Mouse (Mus musculus) layer of hippocampus, postnatal 14 days (tissue): ENCODE measurements around the gene Ric1. TPM values are rescaled to one million over a fixed set of nuclear protein-coding genes. Genes with fewer than 3 reads are reported as not detected.
A peak's percentile ranks its signal among the peaks of the same experiment; 100 is the strongest.
"Not testable (repeated sequence)": the region's sequence is repeated elsewhere in the genome, so short reads cannot be mapped to it uniquely, and the experiment has no call there.

ENCODE experiments used
- DNase-seq, 2 experiments: peaks; one replicate each; pipeline ENCODE4 v3.0.0; 2021 to 2022; ENCODE audit warnings: low spot score in 2 of 2, mixed read lengths in 1 of 2
- total RNA-seq, 2 experiments: library from RNA; stranded (reverse); gene quantifications; 2 replicates each; pipeline ENCODE4 v1.2.3; 2021

Gene Ric1
- total RNA-seq, 2 experiments from 2014 or later: 45.4 to 46.1 TPM

DNA sequence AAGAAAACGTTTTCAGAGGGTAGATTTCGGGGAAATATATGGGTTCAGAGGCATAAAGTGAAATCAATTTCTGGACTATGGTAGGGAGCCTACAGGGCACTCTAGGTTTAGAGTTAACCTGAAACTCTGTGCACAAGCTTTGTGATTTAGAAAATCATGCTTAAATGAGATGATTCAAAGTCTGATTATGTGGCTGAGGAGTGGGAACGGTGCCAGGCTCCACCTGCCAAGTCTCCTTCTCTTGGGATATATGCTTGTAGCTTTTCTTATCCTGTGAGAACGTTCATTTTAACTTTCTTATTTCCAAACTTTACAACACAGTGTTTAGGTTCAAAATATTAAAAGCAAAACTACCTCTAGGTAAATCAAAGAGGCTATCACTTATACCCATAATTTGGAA, 2.5 kb downstream of the Ric1 start:
- no peak for DNase-seq

GRCm38 (mm10) chr19:29525588-29525987, 3.5 kb downstream of the Ric1 start:
- DNase-seq: not testable (repeated sequence)

DNA sequence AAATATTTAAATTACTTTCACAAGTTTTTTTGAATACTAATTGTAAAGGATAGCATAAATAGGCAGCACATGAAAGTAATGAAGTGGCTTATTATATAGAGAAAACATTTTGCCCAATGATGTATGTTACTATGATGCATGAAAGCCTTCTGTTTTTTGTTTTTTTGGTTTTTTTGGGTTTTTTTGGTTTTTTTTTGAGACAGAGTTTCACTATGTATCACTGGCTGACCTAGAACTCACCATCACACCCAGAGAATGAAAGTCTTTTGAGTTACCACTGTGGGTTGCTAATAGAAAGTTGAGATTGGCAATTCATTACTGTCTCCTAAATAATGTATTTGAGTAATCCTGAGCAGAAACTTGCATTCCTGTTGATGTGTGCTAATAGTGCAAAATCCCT, 4.8 kb downstream of the Ric1 start:
- DNase-seq: no peak

GRCm38 (mm10) chr19:29527299-29527698, 5.2 kb downstream of the Ric1 start:
- no peak for DNase-seq

DNA sequence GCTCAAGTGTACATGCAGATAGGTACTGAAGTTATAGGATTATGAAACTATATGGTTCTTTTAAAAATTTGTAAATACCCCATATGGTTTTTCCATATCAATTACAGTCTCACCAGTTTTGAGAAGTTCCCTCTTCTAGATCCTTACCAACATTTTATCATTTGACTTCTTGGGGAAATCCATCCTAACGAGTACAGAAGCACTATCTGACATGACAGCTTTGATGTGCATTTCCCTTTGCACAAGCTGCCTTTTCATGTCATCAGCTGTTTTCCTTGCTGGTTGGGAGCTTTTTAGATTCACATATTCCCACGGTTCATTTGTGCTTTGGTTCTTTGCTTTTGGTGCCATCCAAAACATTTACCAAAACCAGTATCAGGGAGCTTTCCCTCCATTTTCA, 6.5 kb downstream of the Ric1 start:
- DNase-seq: no peak

DNA sequence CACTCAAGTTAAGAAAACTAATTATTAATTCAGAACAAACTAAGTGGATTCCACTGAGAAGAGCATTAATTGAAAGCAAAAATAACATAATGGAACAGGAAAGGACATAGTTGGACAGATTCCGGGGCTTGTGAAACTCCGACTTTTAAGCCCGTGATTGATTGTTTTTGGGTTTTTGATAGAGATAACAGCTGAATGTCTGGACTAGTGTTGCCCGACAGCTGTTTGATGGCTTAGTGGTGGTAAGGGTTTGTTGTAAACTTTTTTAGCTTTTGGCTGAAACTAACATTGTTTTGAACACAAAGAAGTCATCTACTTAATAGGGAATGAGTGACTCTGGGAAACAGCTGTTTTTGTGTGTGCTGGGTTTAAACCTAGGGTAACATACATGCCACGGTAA, 11.9 kb downstream of the Ric1 start:
- no peak for DNase-seq

DNA sequence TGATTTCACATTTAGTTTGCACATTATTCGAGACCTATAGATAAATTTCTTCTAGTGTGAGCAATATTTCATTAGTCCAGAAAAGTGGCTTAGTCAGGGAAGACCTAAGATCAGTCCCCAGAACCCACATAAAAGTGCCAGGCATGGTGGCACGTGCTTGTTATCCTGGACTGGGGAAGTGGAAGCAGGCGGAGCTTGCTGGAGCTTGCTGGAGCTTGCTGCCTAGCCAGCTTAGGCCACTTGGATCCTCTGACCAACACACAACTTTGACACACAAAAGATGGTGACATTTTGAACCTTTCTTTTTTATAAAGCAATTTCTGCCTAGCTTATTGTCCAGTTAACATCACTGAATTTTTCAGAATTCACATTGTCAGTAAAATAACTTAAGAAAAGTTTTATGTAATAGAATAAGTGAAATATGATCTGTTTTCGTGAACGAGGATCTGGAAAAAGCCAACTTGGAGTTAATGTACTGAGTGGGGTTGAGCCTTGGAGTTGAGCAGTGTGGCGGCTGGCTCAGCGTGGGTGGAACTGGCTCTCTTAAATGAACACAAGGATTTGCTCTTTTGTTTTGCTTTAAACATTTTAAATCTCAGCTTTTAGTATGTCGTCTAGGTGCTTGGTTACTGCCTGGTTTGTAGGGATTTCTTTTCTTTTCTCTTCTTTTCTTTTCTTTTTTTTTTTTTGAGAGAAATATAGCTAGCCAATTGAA, 20.3 kb downstream of the Ric1 start:
- no peak for DNase-seq

DNA sequence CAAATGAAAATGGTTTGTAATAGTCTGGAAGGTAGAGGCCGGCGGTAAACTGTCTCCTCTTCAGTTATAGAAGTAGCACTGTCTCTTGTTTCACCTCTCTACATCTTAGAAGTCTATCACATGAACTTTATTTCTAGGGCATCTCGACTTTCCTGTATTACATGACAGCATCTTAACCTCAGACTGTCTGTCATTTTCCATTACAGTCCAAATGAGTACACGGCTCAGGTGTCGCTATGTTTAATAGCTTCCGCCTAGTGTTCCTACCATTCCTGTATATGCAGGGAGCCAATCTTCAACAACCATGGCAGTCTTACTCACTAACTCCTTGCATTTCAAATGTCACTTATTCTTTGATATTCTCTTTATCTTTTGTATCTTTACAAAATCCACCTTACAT, 21.9 kb downstream of the Ric1 start:
- DNase-seq: no peak

DNA sequence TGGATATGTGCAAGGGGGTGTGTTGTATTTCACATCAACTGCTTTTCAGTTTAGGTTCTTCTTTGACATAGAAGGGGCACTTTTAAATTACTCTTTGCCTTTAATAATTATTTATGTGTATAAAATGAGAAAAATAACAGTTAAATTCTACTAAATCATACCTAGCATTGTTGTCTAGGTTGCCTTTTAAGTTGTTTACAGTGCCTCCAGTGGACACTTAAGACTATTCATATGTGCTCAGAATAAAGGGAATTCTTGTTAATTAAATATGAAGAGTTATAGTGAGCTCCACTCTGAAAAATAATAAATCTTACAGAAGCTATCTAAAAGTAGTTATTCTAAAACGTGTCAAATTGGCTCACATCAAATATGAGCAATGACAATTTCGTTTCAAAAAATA, 28.5 kb downstream of the Ric1 start:
- no peak for DNase-seq

DNA sequence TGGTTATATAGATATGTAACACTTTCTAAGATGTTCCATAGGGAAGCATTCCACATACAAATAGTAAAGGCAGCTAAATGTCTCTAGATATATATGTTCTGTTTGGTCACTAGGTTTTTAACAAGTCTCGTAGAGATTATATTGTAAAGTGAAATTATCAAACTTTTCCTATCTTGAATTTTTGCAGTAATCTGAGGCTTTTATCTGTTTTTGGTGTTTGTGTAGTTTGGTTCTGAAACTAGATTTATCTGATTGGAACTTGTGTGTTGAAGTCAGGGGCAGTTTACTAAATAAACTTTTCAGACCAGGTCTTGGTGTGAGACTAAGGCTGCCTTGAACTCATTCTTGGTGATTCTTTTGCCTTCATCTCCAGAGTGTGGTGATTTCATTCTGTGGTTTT, 29.0 kb downstream of the Ric1 start:
- DNase-seq: no peak

DNA sequence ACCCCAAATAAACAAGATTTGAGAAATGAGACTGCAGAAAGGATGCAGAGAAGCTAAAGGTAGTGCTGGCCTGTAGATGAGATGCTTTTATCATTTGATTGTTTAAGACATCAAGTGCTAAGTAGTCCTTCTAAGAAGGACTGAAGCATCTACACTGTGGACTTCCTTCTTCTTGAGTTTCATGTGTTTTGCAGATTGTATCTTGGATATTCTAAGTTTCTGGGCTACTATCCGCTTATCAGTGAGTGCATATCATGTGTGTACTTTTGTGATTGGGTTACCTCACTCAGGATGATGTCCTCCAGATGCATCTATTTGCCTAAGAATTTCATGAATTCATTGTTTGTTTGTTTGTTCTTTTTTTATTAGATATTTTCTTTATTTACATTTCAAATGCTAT, 29.9 kb downstream of the Ric1 start:
- not testable (repeated sequence) for DNase-seq

- DNase-seq: not testable (repeated sequence)
Measured at GRCm38 (mm10) chr19:29557171-29557845, 35.2 kb downstream of the Ric1 start.

- no peak for DNase-seq
Measured at GRCm38 (mm10) chr19:29562166-29562565, 40.1 kb downstream of the Ric1 start.

DNA sequence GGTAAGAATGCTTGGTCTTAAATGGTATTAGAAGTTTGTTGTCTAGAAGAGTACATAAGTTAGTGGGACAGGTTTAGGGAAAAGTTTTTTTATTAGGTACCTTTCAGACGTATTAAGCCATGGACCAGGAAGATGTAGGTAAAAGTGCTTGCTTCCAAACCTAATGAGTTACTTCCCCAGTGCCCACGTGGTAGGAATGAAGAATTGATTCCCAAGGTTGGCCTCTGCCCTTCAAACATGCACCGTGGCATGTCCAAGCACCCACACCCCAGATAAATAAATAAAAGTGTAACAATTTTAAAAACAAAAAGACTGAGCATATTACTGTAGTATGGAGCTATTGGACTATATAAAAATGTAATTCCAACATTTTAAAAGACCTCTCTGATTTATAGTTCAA, 40.5 kb downstream of the Ric1 start:
- no peak for DNase-seq

DNA sequence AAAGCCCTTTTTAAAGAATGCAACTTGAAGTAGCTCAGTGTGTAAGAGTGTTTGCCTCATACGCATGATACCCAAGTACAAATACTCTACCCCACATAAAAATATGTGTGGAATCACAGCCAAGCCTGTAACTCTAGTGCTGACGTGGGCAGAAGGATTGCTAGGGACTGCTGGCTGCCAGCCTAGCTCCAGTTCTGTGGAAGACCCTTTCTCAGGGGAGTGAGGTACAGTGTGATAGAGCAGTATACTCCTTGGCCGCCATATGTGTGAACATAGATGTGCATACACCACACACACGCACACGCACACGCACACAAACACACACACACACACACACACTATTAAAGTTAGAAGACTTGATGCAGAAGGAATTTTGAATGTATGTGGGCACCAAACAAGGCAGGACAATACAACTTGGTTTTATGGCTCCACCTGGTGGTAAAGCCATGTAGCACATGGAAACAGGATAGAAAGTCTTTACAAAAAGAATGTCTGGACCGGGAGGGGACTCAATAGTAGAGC, 41.2 kb downstream of the Ric1 start:
- peak; percentile 26 to 63 for DNase-seq

- no peak for DNase-seq
Measured at GRCm38 (mm10) chr19:29566512-29566911, 44.4 kb downstream of the Ric1 start.

DNA sequence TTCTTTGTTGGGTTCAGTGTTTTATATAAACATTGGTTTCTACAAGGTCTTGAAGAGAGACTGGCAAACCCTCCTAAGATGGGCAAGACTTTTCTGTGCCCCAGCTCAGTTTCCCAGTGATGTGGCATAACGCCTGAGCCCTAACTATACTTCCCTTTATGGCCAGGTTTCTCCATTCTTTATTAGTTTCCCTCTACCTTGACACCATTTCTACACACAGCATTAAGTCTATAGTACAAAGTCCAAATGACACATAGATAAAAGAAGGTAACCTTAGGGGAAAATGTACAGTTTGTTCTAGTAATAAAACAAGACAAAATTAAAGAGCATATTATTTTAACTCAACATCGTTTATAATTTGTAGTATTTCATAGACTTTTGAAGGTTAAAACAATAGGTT, 60.4 kb downstream of the Ric1 start:
- DNase-seq: no peak

DNA sequence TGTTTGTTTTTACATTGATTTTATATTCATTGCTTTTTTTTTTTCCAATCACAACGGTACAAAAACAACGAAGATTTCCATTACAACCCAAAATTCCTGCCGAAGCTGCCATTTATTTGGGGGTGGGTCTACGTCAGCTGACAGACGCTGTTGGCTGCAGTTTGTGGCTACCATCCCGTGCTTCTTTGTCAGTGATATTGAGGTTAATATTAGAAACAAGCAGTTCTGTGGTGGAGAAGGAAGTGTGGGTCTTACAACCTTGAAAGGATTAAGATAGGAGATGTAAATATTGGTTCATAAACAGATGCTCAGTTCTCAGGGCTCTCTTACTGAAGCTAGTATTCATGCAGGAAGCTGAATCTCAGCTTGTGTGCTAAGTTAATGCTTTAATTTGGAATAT, 61.7 kb downstream of the Ric1 start:
- no peak for DNase-seq

DNA sequence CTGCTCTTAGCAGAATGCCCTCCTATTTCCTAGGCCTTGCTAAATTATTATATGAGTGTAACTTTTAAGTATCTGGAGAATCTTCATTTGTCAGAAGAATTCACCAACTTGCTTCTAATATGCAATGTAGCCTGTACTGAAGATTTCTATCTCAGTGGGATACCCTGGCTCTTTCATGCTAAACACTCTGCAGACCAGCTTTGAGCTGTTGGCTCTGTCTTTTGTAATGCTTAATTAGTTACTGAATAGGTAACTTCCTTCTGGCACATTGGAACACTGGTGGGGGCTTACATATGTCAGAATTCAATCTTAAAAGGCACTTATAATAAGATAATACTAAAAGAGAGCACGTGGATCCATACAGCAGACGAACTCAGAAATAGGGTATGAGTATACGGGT, 71.7 kb downstream of the Ric1 start:
- not testable (repeated sequence) for DNase-seq

DNA sequence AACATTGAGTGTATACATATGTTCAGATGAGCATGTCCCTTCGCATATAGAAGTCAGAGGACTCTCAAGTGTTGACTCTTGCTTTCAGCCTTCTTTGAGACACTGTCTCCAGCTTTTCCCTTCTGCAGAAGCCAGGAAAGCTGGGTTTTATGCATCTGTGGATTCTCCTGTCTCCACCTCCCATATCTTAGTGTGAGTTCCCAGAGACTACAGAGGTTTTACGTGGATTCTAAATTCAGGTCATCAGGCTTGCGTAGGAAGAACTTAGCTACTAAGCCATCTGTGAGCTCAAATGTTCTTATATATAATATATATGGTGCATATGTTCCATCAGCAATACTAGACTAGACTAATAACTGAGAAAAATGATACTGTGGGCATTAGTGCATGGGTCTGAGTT, 74.2 kb downstream of the Ric1 start:
- DNase-seq: no peak

GRCm38 (mm10) chr19:29596985-29597384, 74.9 kb downstream of the Ric1 start:
- no peak for DNase-seq

DNA sequence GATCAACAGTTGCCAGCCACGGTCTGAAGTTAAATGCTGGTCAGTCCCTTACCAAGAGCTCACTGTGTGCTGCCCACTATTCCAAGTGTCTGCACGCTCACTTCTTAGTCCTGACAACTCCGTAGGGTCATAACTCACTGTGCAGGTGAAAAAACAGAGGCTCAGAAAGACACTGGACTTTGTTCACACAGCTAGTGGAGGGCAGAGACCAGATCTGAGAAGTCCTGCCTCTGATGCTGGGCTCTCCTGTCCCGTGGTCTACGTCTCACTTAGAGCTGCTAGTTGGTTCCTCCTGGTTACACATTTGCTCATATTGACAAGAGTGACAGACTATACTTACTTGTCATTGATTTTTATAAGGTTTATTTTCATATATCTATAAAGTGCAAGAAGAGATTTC, 76.9 kb downstream of the Ric1 start:
- no peak for DNase-seq
